Mouse (Mus musculus) liver (tissue): ENCODE data around the gene Sirpa.
A peak's percentile ranks its signal among the peaks of the same experiment; 100 is the strongest.

ENCODE experiments used
- DNase-seq: peaks from one replicate; pipeline ENCODE4 v3.0.0-alpha.2; 2020; ENCODE audit warnings: mixed read lengths

Sirpa gene

DNA sequence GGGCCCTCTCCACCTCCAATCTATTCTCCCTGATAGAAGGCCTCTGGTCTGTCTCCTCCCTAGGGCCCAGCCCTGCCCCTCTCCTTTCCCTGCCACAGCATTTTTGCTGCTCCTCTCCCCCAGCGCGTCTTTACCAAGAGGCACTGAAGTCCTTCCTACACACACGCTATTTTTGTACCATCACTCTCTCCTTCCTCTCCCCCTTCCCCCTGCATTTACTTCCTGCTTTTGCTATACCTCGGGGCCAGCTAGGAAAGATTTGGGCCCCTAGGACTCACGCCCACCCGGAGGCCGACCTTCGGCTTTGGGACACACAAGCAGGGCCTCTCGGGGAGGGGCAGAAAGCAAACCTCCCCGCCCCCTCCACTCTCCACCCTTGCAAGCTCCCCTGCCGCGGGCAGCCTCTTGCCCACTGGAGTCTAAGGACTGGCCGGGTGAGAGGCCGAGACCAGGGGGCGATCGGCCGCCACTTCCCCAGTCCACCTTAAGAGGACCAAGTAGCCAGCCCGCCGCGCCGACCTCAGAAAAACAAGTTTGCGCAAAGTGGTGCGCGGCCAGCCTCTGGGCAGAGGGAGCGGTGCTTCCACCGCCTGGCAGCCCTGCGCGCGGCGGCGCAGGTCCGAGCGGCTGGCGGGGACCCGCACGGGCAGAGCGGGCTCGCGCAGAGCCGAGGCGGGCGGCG, at the start of gene Sirpa:
Sirpa (plus strand) TSS at position 377 of the 682 bp plus-strand sequence.
- DNase-seq, result peak; percentile 75

GRCm38 (mm10) chr2:129544448-129544847, 48.2 kb upstream of the Sirpa start:
- no peak for DNase-seq

DNA sequence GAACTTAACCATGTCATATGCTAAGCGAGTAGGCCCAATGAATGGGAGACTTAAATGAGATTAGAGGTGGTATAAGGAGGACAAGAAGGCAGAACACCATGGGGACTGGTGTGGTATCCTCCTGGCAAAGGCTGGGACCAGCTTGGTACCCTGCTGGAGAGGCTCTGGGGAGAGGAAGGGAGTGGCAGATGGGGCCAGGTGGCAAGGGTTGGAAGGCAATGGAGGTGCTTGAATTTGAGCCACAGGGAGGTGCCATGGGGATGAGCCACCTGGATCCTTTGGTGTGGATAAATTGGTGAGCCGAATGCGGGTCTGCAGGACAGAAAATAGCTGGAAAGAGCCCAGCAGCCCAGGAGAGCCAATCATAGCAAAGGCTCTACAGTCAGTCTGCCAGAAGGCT, 47.7 kb upstream of the Sirpa start:
- DNase-seq, result no peak

GRCm38 (mm10) chr2:129545596-129545995, 47.0 kb upstream of the Sirpa start:
- no peak for DNase-seq

DNA sequence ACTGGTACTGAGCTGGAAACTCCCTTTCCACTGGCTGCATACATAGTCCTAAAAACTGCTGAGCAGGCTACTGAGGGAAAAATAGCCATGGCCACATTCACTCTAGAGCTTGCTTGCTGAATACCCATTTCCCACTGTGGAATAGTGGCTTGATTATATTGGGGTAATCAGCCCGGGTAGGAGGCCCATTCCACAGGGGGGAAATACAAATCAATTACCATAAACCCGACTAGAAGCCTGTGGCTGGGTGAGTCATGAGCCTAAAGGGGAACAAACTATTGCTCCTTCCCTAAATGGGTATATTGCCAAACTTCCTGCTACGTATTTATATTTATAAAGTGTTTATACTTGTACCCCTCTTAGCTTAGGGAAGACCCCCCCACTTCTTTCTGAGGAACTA, 45.9 kb upstream of the Sirpa start:
- DNase-seq, result no peak

- DNase-seq, result no peak
Measured at GRCm38 (mm10) chr2:129549537-129550135, 43.0 kb upstream of the Sirpa start.

- no peak for DNase-seq
Measured at GRCm38 (mm10) chr2:129550781-129551180, 41.9 kb upstream of the Sirpa start.

- no peak for DNase-seq
Measured at GRCm38 (mm10) chr2:129556081-129556480, 36.6 kb upstream of the Sirpa start.

DNA sequence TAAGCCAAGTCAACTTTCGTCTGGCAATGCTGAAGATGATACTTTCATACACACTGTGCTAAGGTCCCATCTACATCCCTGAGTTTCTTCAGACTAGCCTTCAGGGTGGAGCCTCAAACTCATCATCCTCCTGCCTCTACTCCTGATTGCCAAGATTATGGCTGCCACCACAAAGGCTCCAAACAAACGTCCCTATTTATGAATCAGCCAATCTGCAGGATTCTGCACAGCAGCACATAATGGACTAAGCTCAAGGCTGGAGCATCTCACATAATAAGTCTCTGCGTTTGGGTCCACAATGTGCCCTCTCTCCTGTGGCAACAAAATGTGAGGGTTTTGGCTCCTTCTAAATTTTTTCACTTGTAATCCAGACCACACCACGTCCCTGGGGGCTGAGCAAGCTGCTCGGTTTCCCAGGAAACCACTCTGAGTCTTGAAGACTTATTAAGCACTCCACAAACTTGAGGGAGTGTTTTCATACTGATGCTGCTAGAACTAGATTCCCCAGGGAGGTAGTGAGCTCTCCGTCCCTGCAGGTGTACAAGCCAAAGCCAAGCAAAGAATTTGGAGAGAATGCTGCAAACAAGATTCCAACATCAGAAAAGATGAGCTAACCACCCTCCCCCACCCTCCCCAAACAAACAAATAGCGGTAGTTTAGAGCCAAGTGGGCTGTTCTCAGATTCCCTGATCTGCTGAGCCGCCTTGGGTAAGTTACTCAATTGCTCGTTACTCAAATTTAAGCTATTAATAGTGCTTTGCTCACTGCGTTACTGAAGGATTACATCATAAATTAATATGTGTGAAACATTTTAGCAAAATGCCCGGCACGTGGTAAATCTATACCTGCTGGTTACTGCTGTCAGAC, 34.4 kb upstream of the Sirpa start:
- DNase-seq, result no peak

- DNase-seq, result no peak
Measured at GRCm38 (mm10) chr2:129558875-129559219, 33.8 kb upstream of the Sirpa start.

GRCm38 (mm10) chr2:129561796-129562195, 30.8 kb upstream of the Sirpa start:
- DNase-seq, result no peak

DNA sequence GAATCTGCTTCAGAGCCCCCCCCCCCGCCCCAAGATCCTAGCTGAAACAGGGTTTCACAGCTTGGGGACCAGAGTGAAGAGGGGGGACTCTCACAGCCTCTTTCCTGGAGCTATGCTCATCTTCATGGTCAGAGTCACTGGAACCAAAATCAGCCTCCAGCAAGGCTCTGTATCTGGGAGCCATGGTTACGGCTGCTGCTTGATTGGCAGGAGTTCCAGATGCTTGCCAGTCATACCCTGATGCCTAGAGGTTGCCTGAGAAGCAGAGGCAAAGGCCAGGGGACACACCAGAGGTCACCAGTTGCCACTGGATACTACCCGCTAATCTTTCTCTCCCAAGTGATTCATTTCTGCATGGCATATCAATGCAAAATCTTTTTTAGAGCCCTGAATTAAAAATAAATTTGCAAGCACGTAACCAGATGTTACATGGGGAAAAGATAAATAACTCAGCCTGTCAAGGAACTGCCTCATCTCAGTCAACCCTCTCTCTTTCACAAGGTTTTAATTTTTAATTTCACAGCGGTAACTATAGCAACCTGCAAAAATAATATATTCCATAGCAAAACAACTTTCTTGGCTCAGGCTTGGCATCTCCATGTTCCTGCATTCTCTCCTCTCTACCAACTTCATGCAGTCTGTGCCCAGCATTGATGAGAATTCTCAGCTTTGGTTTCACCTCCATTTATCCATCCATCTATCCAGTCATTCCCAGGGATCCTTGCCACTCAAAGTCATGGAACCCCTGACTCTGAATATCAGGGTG, 28.5 kb upstream of the Sirpa start:
- no peak for DNase-seq

- no peak for DNase-seq
Measured at GRCm38 (mm10) chr2:129569120-129569519, 23.5 kb upstream of the Sirpa start.

DNA sequence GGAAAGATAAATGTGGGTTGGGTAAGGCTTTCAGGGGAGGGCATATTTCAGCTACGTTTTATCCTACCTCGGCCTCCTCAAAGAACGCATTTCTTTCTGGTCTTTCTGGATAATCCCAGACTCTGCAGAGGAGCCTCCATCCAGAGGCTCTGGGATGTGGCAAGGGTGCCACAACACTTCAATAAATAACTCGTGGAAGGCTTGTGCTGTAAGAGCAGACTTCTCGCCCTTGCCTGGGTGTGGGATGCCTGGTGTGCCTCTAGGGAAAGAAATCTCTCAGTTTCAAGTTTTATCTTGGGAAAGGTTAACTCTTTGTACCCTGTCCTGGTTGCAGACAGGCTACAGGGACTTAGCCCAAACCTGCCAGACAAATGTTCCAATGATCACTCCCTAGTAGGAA, 23.1 kb upstream of the Sirpa start:
- DNase-seq, result no peak

DNA sequence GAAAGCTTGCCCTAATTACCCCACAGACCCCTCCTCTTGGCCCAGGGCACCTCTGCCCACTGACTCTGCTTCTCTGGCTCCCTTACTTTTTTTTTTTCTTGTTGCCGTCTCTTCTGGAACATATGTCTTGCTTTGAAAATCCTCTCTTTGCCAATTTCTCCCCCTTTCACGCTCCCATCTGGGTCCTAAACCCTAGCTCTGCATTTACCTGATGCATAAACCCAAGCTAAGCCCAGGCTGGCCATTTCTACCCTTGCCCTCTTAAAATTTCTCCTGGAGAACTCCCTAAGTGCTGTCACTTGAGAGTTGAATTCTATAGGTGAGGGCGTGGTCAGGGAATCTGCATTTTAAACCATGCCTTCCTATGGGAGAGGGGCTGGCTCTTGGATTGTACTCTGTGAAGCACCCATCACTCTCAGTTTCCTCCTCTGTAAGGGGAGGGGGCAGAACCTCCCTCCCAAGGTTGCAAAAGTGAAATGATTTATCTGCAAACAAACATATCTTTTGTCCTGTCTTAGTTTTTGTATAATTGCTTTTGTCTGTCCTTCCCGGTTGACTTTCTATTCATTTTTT, 18.8 kb upstream of the Sirpa start:
- no peak for DNase-seq

GRCm38 (mm10) chr2:129574395-129575046, 18.1 kb upstream of the Sirpa start:
- DNase-seq, result no peak

GRCm38 (mm10) chr2:129575113-129575512, 17.5 kb upstream of the Sirpa start:
- no peak for DNase-seq

DNA sequence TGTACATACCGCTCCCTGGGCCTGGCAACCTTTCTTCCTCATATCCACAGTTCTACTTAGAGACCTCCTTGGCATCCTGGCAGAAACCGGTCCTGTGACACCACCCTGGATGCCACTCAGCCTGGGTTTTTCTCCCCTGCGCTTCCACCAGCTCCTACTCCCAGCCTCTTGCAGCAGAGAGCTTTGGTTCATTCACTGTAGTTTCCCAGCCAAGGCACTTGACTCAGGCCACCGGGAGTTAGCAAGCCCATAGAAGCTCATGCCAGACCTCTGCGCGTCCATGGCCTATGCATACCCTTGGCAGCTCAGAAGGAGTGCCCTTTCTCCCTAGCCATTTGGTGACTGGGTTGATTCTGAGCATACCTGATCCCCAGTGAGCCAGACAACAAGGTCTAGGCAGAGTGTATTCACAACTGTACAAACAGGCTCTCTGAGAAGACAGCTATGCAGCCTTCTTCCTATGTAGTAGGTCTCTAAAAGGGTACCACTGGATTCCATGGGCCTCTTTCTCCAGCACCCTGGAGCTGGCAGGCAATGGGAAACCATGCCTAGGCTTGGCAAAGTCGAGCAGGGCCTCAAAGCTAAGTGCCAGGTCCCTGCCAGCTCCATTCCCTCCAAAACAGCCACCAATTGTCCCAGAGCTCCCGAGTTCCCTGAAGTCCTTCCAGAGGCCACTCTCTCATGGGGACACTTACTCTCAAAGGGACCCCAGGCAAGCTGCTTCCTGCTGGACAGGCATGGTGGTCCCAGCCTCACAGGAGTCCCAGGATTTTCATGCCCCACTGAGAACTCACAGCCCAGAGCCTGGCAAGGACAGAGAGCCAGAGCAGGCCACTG, 15.8 kb upstream of the Sirpa start:
- DNase-seq, result no peak

- DNase-seq, result no peak
Measured at GRCm38 (mm10) chr2:129580656-129581055, 12.0 kb upstream of the Sirpa start.

DNA sequence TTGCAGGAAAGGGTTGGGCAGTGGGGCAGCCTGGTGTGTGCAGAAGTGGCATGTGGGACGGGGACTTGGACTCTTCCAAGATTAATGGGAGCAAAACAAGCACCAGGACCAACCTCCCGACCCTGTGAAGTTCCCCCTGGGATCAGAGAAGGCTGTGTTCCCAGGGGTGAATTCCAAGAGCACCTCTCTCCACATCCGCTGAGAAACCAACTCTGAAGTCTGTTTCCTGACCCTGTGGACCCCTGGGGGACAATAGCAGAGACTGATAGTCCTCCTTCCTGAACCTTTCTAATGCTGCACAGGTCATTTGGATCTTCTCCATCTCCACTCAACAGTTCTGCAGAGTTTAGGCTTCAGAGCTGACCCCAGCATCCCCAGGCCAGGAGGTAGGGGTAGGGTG, 10.8 kb upstream of the Sirpa start:
- DNase-seq, result no peak

- DNase-seq, result no peak
Measured at GRCm38 (mm10) chr2:129582261-129582660, 10.4 kb upstream of the Sirpa start.
